Mouse (Mus musculus): ENCODE measurements around the gene Pop7.
A peak's percentile ranks its signal among the peaks of the same experiment; 100 is the strongest.

The Pop7 gene

GRCm38 (mm10) chr5:137527413-137527812 is 25.1 kb upstream of the Pop7 start:
- peak in 1 of 2 experiments; percentile 41 for DNase-seq

- peak; percentile 66 to 83 for DNase-seq
Measured at GRCm38 (mm10) chr5:137526192-137526936, 24.0 kb upstream of the Pop7 start.

GRCm38 (mm10) chr5:137525511-137525910 is 23.2 kb upstream of the Pop7 start:
- peak in 1 of 2 experiments; percentile 31 for DNase-seq

- peak in 1 of 2 experiments; percentile 40 for DNase-seq
Measured at GRCm38 (mm10) chr5:137524671-137525070, 22.4 kb upstream of the Pop7 start.

GRCm38 (mm10) chr5:137524251-137524515 is 21.9 kb upstream of the Pop7 start:
- DNase-seq: no peak

GRCm38 (mm10) chr5:137523396-137524250 is 21.3 kb upstream of the Pop7 start:
- DNase-seq: peak in 1 of 2 experiments; percentile 37

GRCm38 (mm10) chr5:137522711-137523110 is 20.4 kb upstream of the Pop7 start:
- DNase-seq: no peak

- DNase-seq: no peak
Measured at GRCm38 (mm10) chr5:137521861-137522260, 19.5 kb upstream of the Pop7 start.

- no peak for DNase-seq
Measured at GRCm38 (mm10) chr5:137519691-137520550, 17.6 kb upstream of the Pop7 start.

GRCm38 (mm10) chr5:137518436-137518835 is 16.1 kb upstream of the Pop7 start, which contains the start of gene Gigyf1:
Gene Gigyf1 (plus strand): TSS chr5:137518548.
- no peak for DNase-seq

- no peak for DNase-seq
Measured at GRCm38 (mm10) chr5:137514811-137515210, 12.5 kb upstream of the Pop7 start.

GRCm38 (mm10) chr5:137513951-137514721 is 11.8 kb upstream of the Pop7 start:
- peak in 1 of 2 experiments; percentile 40 for DNase-seq

GRCm38 (mm10) chr5:137512847-137513794 is 10.8 kb upstream of the Pop7 start:
- DNase-seq: peak; percentile 38 to 60

- no peak for DNase-seq
Measured at GRCm38 (mm10) chr5:137511706-137512105, 9.4 kb upstream of the Pop7 start.

GRCm38 (mm10) chr5:137510573-137511390 is 8.5 kb upstream of the Pop7 start:
- DNase-seq: no peak

GRCm38 (mm10) chr5:137510014-137510501 is 7.7 kb upstream of the Pop7 start:
- DNase-seq: peak; percentile 86 to 90

GRCm38 (mm10) chr5:137504041-137504440 is 1.7 kb upstream of the Pop7 start:
- peak in 1 of 2 experiments; percentile 32 for DNase-seq

GRCm38 (mm10) chr5:137502667-137503110 is 371 bp upstream of the Pop7 start:
- DNase-seq: peak; percentile 89 to 95

- DNase-seq: no peak
Measured at GRCm38 (mm10) chr5:137500186-137500585, 2.1 kb downstream of the Pop7 start.

GRCm38 (mm10) chr5:137493831-137494230 is 8.5 kb downstream of the Pop7 start:
- DNase-seq: peak; percentile 15 to 64
